Mouse (Mus musculus) lung, postnatal 0 days (tissue): ENCODE data around the gene Dock8. TPM values are rescaled to one million over a fixed set of nuclear protein-coding genes. Genes with fewer than 3 reads are reported as not detected.

Experiments
- ATAC-seq: fragments of 200-750 bp; cut with Nextera tagmentation; 2 replicates; pipeline ENCODE4 v1.8.0; 2017; ENCODE audit warnings: moderate library complexity
- DNase-seq: peaks from one replicate; pipeline ENCODE4 v3.0.0-alpha.2; 2016; ENCODE audit warnings: low spot score
- H3K27ac ChIP-seq: fragments of 300-500 bp; sonication (generic); 2 replicates; pipeline ENCODE4 v1.5.1; 2014; ENCODE audit warnings: antibody characterized with exemption, mild to moderate bottlenecking, low read length, mixed read lengths
- H3K27me3 ChIP-seq: fragments of 300-500 bp; sonication (generic); replicated peaks from 2 replicates; pipeline ENCODE4 v1.6.1; 2014; ENCODE audit warnings: low read length, mixed read lengths; ENCODE audit not compliant: insufficient read depth
- H3K36me3 ChIP-seq: fragments of 300-500 bp; sonication (generic); 2 replicates; pipeline ENCODE4 v1.6.1; 2014; ENCODE audit warnings: low read length, mixed read lengths; ENCODE audit not compliant: insufficient read depth
- H3K4me1 ChIP-seq: fragments of 300-500 bp; sonication (generic); 2 replicates; pipeline ENCODE4 v1.6.1; 2014; ENCODE audit warnings: antibody characterized with exemption, low read depth, low read length, mixed read lengths; ENCODE audit not compliant: insufficient read depth
- H3K4me2 ChIP-seq: fragments of 300-500 bp; sonication (generic); replicated peaks from 2 replicates; pipeline ENCODE4 v1.6.1; 2014; ENCODE audit warnings: low read depth, mild to moderate bottlenecking, low read length, moderate library complexity, mixed read lengths
- H3K4me3 ChIP-seq: fragments of 300-500 bp; sonication (generic); 2 replicates; pipeline ENCODE4 v1.5.1; 2014; ENCODE audit warnings: low read depth, low read length
- H3K9ac ChIP-seq: fragments of 300-500 bp; sonication (generic); replicated peaks from 2 replicates; pipeline ENCODE4 v1.6.1; 2014; ENCODE audit warnings: low read depth, mild to moderate bottlenecking
- H3K9me3 ChIP-seq: fragments of 300-500 bp; sonication (generic); 2 replicates; pipeline ENCODE4 v1.6.1; 2016; ENCODE audit warnings: low read length, mixed read lengths
- CTCF ChIP-seq: IDR thresholded peaks from 2 replicates; pipeline ENCODE4 v1.5.1; 2016; ENCODE audit warnings: antibody characterized with exemption, mild to moderate bottlenecking
- EP300 ChIP-seq: IDR thresholded peaks from 2 replicates; pipeline ENCODE4 v1.6.1; 2016; ENCODE audit warnings: antibody characterized with exemption, mild to moderate bottlenecking, control low read depth
- WGBS: fragments of 180-500 bp; shearing (Covaris S2); extraction: QIAGEN DNeasy Blood & Tissue Kit; methylation state at CpG from one replicate; pipeline ENCODE4 v1.1.7; 2014; 5-methylcytosine and 5-hydroxymethylcytosine counted together
- polyA plus RNA-seq: library from polyadenylated mRNA; unstranded; fragments of >200 nt; fragmentation: Nextera tagmentation; extraction: Ambion mirVana; gene quantifications from 2 replicates; pipeline ENCODE4 v1.2.1, GENCODE M21; 2015

Dock8 gene
- polyA plus RNA-seq, 1 experiment from 2014 or later: 8.1 TPM

GRCm38 (mm10) chr19:24972701-24973390, 26.5 kb upstream of the Dock8 start:
- ATAC-seq: no peak
- 67% methylated on average over 3 of the region's 3 CpGs for WGBS

GRCm38 (mm10) chr19:24977991-24978390, 21.3 kb upstream of the Dock8 start:
- no peaks in the 10 kb centered on the region for H3K9me3 ChIP-seq
- TF ChIP-seq CTCF: no peak
- no peak for TF ChIP-seq EP300
- DNase-seq (no peak), ATAC-seq (peak; percentile 17; the same call in 1 of the 2 replicates)
- 61% methylated on average over 11 of the region's 11 CpGs for WGBS
- no peak overlapping the region for H3K4me2 ChIP-seq
- H3K27ac ChIP-seq: no peak overlapping the region
- H3K4me1 ChIP-seq: no peaks in the 10 kb centered on the region
- no peaks in the 10 kb centered on the region for H3K36me3 ChIP-seq
- H3K9ac ChIP-seq: no peak overlapping the region
- H3K4me3 ChIP-seq: no peak overlapping the region
- H3K27me3 ChIP-seq: no peaks in the 10 kb centered on the region

More at GRCm38 (mm10) chr19:24972701-24973390, 26.5 kb upstream of the Dock8 start:
- Histone ChIP-seq H3K9ac (no peak overlapping the region), H3K27ac (no peak overlapping the region), H3K4me2 (no peak overlapping the region), H3K4me1 (no peaks in the 10 kb centered on the region), H3K9me3 (no peaks in the 10 kb centered on the region), H3K4me3 (no peak overlapping the region), H3K36me3 (no peaks in the 10 kb centered on the region), H3K27me3 (no peaks in the 10 kb centered on the region)
- TF ChIP-seq EP300: no peak
- TF ChIP-seq CTCF: no peak
- no peak for DNase-seq

DNA sequence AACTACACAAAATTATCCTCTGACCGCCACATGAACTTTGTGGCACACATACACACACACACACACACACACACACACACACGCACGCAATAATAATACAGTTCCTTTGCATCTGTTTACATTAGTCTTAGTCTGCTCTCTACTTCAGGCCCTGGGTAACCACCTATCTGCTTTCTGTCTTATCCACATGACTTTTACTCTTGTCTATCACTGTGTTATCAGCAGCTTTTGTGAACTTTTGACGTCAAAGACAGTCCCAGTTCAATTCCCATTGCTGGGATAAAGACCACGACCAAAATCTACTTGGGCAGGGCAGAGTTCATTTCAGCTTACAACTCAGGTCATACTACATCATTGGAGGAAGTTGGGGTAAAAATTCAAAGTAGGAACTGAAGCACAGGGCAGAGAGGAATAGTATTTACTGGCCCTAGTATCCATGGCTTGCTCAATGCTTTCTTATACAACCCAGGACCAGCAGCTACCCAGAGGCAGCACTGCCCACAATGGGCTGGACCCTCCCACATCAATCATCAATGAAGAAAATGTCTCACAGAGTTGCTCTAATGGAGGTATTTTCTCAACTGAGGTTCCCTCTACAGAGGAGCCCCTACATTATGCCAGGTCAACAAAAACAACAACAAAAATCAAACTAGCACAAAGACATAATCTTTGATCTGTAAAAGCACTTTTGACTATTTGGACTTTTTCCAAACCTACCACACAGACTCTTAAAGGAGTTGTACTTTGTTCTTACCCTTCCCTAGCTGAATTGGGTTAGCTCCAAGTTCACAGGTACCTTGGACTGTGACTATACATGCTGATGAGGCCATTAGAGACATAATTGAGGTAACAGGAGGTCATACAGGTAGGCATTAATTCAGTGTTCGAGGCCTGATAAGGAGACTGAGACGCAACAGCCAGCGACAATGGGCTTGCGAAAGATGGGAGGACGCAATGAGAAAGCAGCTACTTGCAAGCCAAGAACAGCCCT, 20.2 kb upstream of the Dock8 start:
- Histone ChIP-seq H3K4me3 (no peak overlapping the region), H3K9ac (no peak overlapping the region), H3K36me3 (no peaks in the 10 kb centered on the region), H3K9me3 (no peaks in the 10 kb centered on the region), H3K27ac (no peak overlapping the region), H3K4me1 (no peaks in the 10 kb centered on the region), H3K4me2 (no peak overlapping the region), H3K27me3 (no peaks in the 10 kb centered on the region)
- no peak for DNase-seq
- no peak for ATAC-seq
- 79% methylated on average over 10 of the region's 10 CpGs for WGBS
- no peak for TF ChIP-seq CTCF
- no peak for TF ChIP-seq EP300

DNA sequence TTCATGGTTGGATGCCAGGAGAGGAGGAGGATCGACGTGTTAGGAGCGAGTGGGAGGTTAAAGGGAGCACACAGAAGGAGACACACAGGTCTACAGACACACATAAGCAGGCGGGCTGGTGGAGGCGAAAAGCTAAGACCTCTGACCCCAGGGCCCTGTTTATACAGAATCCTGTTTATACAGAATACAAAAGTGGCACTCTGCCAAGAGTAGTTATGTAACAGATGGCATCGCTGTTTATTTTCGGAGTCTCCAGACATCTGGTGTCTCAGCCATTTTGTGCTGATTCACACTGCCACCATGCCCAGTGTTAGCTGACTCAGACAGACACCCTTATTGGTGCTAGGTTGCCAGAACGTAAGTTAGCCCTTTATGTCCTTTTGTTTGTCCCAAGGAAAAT, 18.0 kb upstream of the Dock8 start:
- WGBS: 35% methylated on average over 8 of the region's 8 CpGs
- peak; percentile 76 for TF ChIP-seq EP300
- no peak for TF ChIP-seq CTCF
- peak; percentile 83 for ATAC-seq

GRCm38 (mm10) chr19:24983050-24983449, 16.3 kb upstream of the Dock8 start:
- Histone ChIP-seq H3K9ac (no peak overlapping the region), H3K4me1 (no peaks in the 10 kb centered on the region), H3K27ac (no peak overlapping the region), H3K4me2 (no peak overlapping the region), H3K27me3 (no peaks in the 10 kb centered on the region), H3K36me3 (no peaks in the 10 kb centered on the region), H3K9me3 (no peaks in the 10 kb centered on the region), H3K4me3 (no peak overlapping the region)
- 87% methylated on average over 4 of the region's 4 CpGs for WGBS
- ATAC-seq: no peak
- TF ChIP-seq CTCF (no peak), EP300 (no peak)
- DNase-seq: no peak

More for the DNA sequence above, 18.0 kb upstream of the Dock8 start:
- Histone ChIP-seq H3K4me1 (no peaks in the 10 kb centered on the region), H3K36me3 (no peaks in the 10 kb centered on the region), H3K27me3 (no peaks in the 10 kb centered on the region), H3K4me2 (no peak overlapping the region), H3K9ac (no peak overlapping the region), H3K27ac (no peak overlapping the region), H3K4me3 (no peak overlapping the region), H3K9me3 (no peaks in the 10 kb centered on the region)
- DNase-seq: peak; percentile 69

- Histone ChIP-seq H3K27me3 (no peaks in the 10 kb centered on the region), H3K4me1 (no peaks in the 10 kb centered on the region), H3K4me3 (no peak overlapping the region), H3K9me3 (no peaks in the 10 kb centered on the region), H3K4me2 (no peak overlapping the region), H3K9ac (no peak overlapping the region), H3K36me3 (no peaks in the 10 kb centered on the region), H3K27ac (no peak overlapping the region)
- TF ChIP-seq EP300 (no peak), CTCF (no peak)
- WGBS: 65% methylated on average over 7 of the region's 7 CpGs
- ATAC-seq (no peak), DNase-seq (no peak)
Observed at GRCm38 (mm10) chr19:24983857-24984498, 15.4 kb upstream of the Dock8 start.
